Mouse (Mus musculus) layer of hippocampus, postnatal 10 days (tissue): ENCODE data around the gene Trip6. TPM values are rescaled to one million over a fixed set of nuclear protein-coding genes. Genes with fewer than 3 reads are reported as not detected.

Source experiments
- DNase-seq, 2 experiments: peaks; one replicate each; pipeline ENCODE4 v3.0.0; 2021; ENCODE audit warnings: low spot score in 2 of 2
- long read RNA-seq: library from polyadenylated mRNA; stranded (forward); transcript quantifications from one replicate; pipeline ENCODE4 v2.0.0, GENCODE M21; 2023
- total RNA-seq, 2 experiments: library from RNA; stranded (reverse); gene quantifications; 2 replicates each; pipeline ENCODE4 v1.2.3; 2021

Trip6 gene
- total RNA-seq, result 1 to 10 TPM; 6.2 to 7.7 TPM
- long read RNA-seq, transcript Trip6-201 (9 exons, 2,168 nt), result major isoform, 6 of 9 reads
- long read RNA-seq, partial matches to known transcripts, result 2 of 9 reads
- long read RNA-seq, other reads (novel, unspliced or antisense), result 1 of 9 reads

DNA sequence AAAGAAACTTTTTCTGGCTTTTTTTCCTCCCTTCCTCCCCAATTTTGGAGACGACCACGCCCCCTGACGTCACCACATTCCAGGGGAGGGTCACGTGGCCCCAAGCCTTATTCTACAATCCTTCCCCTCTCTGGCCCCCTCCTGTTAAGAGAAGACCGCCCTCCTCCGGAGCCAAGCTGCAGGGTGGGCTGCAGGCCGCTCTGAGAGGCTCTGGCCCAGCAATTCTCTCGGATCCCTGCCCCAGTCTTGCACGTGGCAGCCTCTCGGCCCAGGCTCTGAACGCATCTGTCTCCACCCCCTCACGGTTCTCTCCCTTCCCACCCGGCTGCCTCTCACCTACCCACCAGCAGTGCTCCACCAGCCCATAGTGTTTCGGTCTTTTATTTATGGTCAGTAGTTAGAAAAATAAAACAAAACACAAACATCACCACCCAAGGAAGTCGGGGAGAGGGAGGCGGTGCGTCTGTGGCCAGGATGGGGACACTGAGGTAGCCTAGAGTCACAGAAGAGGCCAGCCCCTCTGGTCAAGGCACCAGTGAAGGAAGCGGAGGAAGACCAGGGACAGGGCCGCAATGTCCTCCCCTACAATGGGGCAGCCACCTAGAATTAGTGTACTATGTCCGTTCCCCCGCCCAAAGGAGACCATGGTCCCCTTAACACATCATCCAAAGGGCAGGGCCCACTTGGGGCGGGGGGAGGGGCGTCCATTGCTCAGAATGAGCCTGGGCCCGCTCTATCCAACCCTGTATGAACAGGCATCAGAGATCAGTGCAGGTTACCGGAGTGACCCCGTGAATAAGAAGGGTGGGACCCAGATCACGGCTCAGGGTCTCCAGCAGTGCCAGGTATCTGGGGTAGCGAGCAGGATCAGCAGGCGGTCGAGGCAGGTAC, at the start of gene Trip6:
TSS of gene Trip6 (minus strand) at position 212 of the 891 bp plus-strand sequence.
- peak; percentile 76 to 81 for DNase-seq

DNA sequence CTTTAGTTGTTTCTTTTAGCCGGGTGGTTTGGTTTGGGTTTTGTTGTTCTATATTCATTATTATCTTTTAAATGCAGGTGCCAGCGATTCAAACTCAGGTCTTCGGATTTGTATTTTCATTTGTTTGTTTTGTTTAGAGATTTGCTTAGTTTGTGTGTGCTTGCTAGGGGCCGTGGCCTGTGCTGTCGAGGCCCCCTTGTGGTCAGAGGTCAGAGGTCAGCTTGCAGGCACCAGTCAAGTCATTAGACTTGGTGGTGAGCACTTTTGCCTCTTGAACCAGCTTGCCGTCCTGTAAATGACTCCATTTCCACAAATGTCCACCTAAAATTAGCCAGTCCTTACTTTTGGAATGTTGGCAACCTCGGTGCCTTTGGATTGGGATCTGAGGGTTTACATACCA, 44.2 kb upstream of the Trip6 start:
- DNase-seq, result no peak

DNA sequence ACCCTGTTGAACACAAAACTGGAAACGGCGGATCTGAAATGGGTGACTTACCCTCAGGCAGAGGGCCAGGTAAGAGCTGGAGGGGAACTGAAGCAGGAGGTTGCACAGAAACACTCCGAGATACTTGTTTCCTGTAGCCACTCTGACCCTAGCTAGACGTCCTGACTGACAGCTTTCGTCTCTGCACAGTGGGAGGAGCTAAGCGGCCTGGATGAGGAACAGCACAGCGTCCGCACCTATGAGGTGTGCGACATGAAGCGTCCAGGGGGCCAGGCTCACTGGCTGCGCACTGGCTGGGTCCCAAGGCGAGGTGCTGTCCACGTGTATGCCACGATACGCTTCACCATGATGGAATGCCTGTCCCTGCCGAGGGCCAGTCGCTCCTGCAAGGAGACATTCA, 39.9 kb upstream of the Trip6 start:
- no peak for DNase-seq

DNA sequence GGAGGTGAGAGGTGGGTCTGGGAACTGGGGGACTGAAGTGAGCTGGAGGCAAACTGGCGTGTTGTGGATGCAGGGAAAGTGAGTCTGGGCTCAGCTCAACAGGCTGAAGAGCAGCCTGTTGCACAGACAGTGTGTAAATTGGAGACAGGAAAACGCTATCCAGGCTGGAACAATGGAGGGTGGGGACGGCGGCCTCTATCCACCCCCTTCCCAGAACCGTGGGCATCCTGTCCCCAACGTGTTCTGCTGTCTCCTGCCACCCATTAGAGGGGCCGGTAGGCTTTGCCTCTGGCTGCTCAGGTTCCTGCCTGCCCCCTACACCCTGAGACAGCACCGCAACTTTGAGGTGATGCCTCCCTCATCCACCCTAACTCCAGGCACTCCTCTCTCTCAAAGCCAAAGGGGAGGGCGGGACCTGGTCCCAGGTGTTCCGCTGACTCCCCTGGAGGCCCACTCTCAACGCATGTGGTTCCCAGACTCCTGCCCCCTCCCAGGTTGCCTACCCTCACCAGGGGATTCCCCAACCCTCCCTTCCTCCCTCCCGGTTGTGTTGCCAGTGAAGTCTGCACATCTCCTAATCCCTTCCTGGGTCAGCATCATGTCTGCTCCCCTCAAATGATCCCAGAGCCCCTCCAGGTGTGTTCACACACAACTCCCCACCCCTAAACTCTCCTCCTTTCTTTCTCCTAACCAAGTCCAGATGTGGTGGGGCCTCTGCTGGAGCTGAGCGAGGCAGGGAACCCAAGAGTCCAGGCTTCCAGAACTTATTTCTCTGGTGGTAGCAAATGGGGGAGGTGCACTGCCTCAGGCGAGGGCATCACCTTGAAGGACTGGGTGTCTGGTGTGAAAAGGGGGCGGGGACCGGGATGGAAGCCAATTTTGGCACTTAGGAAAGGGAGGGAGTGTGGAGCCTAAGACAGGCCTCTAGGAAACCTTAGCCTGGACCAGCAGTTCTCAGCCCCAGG, 38.1 kb upstream of the Trip6 start:
- DNase-seq, result no peak

DNA sequence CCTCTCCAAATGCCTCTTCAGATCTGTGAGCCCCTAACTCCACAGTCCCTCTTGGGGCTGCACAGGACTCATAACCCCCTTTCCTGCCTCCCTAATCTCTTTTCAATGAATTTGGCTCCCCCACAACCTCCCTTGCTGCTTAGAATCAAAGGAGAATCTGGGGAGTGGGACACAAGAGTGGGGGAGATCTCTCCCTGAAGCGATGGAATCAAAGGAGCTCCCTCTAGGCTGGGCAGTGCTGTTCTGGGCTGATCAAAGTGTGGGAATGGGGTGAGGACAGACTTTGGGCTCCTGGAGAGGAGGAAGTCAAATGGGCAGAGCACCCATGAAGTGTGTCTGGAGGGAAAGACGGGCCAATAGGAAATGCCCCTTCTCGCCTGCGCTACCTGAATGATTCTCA, 37.2 kb upstream of the Trip6 start:
- no peak for DNase-seq

DNA sequence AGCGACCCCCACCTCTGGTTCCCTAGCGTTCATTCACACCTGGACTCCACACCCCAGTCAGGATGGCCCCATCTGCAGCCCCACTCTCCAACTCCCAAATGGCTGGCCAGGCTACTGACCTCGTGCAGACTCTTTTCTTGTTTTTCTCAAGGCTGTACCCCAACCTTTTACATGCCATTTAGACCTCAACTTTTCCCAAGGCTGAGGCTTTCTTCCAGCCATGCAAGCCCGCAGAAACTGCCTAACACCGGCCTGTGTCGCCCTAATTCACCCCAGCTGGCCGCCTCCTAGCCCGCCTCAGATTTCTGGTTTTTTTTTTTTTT, 36.8 kb upstream of the Trip6 start:
- no peak for DNase-seq

DNA sequence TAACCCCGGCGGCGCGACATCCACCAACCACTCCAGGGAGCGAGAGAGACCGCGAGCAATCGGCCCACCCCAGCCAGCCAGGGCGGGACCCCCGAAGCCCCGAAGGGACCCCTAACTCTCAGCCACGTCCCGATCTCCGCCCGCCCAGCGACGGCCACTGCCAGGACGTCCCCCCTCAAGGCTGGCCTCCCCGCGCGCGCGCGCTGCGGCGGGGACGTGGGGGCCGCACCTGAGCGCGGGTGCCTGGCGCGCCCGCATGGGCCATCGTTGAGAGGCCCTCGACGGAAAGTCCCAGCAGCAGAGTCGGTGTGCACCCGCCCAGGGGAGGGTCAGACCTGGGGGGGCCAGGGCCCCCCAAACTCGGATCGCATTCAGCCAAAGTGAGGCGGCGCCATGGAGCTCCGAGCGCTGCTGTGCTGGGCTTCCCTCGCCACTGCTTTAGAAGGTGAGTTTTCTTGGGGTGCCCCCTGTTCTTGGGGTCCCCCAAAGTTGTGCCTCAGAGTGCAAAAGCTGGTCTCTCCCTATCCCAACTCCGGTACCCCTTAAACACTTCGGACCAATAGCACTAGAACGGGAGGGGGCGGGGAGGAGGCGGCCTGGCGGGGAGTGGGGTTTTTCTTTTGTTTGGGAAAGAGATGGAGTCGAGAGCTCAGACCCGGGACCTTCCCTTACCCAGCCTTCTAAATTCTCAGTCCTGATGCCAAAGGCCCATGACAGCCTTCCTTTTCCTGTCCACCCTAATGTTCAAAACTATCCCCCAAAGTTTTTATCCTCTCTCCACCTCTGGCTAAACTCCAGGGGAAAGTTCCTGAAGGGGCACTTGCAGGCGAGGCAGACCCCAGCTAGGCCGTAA, 36.2 kb upstream of the Trip6 start:
- DNase-seq, result no peak

DNA sequence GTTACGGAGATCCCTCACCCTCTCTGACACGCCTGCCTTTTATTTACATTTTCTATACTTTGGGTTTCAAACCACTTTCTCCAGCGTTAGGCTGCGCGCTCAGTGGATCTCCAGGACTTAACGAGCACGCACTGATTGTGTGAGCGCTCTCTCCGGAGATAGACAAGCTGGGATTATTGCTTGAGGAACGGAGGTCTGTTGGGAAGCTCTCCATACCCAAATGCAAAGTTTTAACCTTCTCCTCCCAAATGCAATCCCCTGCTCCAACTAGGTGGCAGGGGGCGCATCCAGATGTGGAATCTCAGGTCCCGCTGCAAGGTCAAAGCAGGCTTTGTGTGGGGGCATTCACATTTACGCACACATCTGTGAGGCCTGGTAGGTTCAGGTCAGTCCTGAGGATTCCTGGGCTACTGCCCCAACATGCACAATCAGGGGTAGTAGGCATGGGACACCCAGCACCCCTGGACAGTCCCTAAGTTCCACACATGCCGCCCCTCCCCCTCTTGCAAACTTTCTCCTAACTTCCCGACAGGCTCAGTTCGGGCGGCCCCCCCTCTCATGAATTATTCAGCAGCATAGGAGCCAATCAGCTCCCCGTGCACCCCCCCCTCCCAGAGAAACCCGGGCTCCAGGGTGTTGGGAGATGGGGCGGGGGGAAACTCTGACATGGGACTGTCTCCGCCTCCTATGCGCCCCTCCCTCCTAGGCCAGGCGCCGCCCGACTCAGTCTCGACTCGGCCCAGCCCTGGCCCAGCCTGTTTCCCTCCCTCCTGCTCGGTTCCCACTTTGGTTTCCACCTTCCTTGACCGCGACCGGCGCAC, 35.4 kb upstream of the Trip6 start, which contains the start of gene Ephb4:
TSS of gene Ephb4 (plus strand) at position 726 of the 821 bp plus-strand sequence.
- DNase-seq, result peak; percentile 63 to 75

DNA sequence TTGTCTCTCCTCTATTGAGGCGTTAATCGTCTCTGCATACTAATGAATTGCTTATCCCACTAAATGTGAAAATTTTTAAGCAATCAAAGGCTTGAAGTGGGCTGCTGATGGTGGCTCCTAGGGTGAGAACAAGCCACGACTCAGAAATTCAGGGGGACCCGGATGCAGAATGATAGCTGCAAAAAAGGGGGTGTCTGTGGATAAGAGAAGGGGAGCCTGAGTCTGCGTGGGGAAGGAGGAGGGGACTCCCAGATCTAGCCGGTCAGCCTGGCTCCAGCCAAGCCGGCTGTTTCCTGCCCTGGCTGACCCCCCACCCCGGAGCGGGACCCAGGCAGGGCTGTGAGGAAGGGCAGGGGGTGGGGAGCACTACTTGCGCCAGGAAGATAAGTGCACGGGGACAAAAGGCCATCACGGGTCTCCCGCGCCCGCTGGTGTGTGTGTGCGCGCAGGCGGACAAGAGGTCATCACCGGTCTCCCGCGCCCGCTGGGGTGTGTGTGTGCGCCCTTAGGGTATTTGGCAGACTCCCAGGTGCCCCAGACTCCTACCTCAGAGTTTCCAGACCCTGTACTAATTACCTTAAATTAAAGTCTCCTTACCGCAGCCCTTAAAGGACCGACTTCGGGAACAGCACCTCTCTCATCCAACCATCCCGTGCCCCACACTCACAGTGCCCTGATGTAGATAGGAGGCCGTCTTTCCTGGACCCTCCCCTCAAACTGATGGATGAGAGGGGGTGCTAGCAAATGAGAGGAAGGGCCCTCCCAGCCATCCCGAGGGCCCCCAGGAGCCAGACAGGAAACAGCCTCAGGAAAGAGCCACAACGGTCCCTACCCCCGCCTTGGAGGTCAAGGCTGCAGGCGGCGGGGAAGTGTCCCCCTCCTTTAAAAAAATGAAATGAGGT, 34.5 kb upstream of the Trip6 start:
- DNase-seq, result no peak

DNA sequence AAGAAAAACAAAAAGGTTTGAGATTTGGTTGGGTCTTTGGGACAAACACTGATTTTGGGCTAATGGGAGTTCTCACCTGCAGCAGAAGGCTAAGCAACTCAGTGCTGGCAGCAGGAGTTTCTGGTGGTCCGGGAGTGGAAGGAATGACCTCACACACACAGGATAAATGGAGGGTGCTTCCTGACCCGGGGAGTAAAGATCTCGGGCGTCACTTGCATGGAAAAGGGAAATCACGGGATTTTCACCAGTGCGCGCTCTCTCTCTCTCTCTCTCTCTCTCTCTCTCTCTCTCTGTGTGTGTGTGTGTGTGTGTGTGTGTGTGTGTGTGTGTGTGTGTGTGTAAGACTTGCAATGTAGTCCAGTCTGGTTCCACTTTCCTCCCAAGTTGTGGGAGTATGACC, 33.7 kb upstream of the Trip6 start:
- DNase-seq, result no peak

DNA sequence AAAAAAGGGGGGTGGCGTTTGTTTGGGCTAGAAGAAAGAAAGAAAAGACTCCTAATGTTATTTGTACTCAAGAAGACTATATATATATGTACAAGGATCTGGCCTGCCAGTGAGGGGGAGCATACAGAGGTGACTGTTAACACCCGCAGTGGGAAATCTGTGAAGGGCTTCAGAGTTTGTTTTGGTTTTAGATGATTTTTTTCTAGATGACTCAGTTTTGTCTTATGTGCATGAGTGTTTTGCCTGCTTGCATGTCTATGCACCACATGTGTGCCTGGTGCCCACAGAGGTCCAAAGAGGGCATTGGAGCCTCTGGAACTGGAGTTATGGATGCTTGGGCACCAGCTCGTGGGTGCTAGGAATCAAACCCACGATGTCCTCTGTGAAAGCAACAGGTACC, 32.8 kb upstream of the Trip6 start:
- DNase-seq, result no peak

DNA sequence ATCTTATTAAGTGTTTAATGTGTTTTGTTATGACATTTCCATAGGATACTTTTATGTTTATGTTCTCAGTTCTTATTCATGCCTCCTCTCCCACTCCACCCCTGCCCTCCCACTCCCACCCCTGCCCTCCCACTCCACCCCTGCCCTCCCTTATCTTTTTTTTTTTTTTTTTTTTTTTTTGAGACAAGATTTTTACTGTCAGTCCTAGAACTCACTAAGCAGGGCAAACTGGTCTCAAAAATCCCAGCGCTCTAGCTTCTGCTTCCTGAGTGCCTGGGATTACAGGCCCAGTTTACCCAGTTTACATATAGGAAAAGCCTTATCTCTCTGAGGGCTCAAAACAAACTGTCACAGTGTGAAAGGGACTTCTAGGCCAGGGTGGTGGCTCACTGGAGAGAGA, 32.2 kb upstream of the Trip6 start:
- no peak for DNase-seq

DNA sequence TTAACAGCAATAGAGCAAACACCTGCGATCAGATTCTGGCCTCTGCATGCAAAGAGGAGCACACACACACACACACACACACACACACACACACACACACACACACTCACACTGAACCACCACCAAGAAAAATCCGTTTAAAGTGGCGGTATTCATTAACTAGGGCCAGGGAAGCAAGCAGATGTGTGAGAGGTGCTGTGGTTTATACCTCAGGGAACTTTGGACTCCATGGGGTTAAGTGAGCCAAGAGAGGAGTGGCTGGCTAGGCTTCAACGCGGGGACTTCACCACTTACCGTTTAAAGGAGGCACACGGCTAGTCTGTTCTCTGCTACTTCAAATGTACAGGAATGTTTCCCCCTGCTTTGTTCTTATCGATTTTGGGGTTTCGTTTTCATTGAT, 31.6 kb upstream of the Trip6 start:
- DNase-seq, result no peak

DNA sequence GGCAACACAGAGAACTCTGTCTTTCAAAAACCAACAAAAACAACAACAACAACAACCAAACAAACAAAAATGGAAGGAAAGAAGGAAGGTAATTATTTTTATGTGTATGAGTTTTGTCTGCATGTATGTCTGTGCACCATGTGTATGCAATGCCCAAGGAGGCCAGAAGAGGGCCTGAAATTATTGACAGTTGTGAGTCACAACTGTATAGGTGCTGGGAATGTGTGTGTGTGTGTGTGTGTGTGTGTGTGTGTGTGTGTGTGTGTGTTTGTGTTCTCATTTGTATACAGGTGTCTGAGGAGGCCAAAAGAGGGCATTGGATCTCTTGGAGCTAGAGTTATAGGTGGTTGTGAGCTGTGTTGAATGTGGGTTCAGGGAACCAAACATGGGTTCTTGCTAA, 29.7 kb upstream of the Trip6 start:
- no peak for DNase-seq

DNA sequence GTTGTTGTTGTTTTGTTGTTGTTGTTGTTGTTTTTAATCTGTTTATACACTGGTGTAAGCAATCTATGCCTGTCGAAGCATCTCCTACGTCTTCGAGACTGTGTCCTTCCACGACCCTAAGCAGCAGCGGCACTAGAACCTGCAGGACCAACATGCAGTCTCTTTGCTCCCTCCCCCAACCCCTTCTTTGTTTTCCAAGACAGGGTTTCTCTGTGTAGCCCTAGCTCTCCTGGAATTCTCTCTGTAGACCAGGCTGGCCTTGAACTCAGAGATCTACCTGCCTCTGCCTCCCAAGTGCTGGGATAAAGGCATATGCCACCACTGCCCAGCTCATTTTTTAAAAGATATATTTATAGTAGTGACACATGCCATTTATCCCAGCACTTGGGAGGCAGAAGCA, 29.2 kb upstream of the Trip6 start:
- no peak for DNase-seq

DNA sequence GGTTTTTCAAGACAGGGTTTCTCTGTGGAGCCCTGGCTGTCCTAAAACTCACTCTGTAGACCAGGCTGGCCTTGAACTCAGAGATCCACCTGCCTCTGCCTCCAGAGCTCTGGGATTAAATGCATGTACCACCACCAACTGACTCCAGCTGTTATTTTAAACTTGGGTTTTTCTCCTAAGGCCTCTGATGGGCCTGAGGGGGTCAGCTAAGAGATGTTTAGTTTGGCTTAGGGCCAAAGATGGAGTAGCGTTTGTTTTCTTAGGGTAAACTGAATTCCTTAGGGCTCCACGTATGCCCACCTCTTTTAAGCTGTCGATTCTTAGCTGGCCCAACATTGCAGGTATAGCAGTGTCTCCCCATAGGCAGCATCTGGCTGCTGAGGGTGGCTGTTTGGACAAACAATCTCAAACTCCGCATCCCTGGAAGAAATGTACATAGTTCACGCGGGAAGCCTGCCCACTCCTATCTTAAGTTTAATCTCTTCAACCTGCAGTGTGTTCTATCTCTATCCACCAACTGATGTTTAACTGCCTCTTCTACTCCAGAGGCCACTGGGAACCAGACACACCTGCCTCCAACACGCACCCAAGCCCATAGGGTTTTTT, 28.3 kb upstream of the Trip6 start:
- DNase-seq, result no peak

DNA sequence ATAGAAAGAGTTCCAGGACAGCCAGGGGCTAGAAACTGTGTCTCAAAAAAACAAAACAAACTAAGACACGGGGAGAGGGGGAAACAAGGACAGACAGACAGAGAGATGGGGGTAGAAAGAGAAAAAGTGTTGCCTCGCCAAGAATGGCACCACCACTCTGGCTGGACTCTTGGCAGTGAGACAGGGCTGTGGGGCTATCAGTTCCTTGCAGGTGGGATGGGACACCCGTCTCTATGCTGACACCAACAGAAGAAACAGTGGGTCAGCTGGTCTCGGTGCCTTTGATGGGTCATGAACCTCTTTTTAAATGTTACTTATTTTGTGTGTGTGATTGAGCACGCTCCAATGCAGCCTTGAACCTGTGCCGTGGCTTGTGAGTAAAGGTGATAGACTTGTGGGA, 26.0 kb upstream of the Trip6 start:
- no peak for DNase-seq

DNA sequence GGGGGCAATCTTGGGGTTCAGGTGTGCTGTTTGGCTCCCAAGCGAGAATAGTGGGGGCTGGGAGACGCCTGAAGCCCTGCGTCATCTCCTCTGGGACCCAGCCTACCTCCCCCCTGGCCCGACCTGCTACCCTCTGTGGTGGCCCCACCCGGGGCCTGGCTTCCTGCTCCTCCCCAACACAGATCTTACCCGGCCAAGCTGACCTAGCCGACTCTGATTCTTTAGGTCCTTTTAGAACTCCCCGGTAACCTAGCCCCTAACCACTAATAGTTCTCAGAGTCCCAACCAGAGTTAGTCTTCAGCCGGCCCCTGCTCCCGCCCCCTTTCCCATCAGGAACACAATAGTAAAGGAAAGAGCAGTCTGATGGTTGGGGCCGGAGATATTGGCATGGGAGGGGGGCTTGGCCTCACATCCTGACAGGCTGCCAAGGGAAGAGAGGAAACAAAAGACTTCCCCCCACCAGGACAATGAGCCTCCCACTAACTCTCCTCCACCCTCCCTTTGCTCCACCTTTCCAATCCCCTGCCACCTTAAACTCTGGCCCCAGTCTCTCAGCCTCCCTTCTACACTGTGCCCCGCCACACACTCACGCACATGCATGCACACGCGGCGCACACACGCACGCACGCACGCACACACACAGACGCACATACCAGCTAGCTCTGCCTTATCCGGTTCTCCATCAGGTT, 25.2 kb upstream of the Trip6 start:
- peak; percentile 30 to 46 for DNase-seq
